Mouse (Mus musculus) thymus, adult 2 months (tissue): ENCODE measurements around the gene Gnai2.

ENCODE experiments used
- CTCF ChIP-seq: fragments of 200-500 bp; IDR thresholded peaks from 2 replicates; pipeline ENCODE4 v1.5.1; 2012; ENCODE audit warnings: mild to moderate bottlenecking, control low read depth, low read length, moderate library complexity, borderline replicate concordance; ENCODE audit not compliant: control insufficient read depth, poor library complexity, insufficient read depth; ENCODE audit errors: extremely low read depth
- POLR2A ChIP-seq: fragments of 200-500 bp; IDR thresholded peaks from 2 replicates; pipeline ENCODE4 v1.6.1; 2012; ENCODE audit warnings: mild to moderate bottlenecking, low read length, control low read depth, moderate library complexity; ENCODE audit not compliant: control insufficient read depth, poor library complexity, insufficient read depth; ENCODE audit errors: extremely low read depth

- TF ChIP-seq CTCF (no peak), POLR2A (no peak)
Measured at GRCm38 (mm10) chr9:107582509-107583062, 52.6 kb downstream of the Gnai2 start.
